Mouse (Mus musculus) layer of hippocampus, adult 8-10 months (tissue): ENCODE results near the gene Cilp2. TPM values are rescaled to one million over a fixed set of nuclear protein-coding genes. Genes with fewer than 3 reads are reported as not detected.

Source experiments
- DNase-seq, 2 experiments: peaks; one replicate each; pipeline ENCODE4 v3.0.0; 2022; ENCODE audit warnings: low spot score in 2 of 2
- total RNA-seq, 4 experiments: library from RNA; stranded (reverse); gene quantifications; 2 replicates each; pipeline ENCODE4 v1.2.4; 2022

Gene Cilp2
- total RNA-seq, 4 experiments from 2014 or later = 0.57 to 0.62 (median 0.59) TPM

DNA sequence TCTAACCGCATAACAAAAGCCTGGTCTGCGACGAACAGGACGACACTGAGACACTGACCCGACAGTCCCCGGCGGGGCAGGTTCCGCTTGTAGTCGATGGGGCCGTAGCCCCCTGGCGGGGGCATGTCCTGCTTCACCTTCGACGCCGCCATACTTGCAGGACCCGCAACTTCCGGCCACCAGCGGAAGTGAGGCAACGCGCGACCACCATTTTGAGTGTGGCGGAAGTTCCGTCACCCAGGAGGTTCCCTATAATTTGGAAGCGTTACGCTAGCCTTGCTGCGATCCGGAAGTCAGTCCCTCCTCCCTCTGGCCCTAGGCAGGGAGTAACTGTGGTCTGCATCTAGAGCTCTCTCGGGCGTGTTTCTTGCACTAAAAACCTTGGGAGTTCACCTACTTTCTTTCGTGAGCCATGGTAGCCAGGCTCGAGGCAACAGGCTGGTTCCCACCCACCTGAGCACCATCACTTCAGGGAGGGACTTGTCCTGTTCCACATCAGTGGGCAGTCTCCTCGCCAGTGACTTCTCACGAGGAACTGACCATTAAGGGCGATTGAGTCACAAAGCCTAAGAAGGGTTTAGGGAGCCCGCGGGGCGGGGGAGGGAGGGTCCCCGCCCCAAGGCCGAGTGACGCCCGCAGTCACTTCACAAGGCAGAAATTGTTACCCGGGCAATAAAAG is 14.1 kb upstream of the Cilp2 start:
- DNase-seq = peak; percentile 94 to 98

DNA sequence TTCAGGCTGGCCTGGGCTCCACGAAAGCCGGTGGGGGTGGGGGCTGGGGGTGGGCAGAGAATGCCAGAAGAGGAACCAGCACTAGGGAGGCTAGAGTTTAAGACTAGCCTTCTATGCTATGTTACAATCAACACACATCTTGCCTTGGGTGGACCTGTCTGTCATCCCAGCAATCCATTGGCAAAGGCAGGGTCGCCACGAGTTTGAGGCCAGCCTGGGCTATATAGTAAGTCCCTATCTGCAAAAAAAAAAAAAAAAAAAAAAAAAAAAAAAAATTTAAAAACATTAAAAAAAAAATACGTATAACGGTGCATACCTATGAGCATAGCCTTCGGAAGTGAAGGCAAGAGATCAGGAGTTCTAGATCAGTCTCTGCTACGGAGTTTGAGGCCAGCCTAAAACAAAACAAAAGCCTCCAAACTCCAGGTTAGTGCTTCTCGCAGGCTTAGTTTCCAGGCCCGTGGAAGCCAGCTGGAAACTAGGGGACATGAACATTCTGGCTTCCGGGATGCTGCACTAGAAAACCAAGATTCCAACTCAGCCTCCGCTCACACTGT is 13.5 kb upstream of the Cilp2 start:
- DNase-seq = no peak

DNA sequence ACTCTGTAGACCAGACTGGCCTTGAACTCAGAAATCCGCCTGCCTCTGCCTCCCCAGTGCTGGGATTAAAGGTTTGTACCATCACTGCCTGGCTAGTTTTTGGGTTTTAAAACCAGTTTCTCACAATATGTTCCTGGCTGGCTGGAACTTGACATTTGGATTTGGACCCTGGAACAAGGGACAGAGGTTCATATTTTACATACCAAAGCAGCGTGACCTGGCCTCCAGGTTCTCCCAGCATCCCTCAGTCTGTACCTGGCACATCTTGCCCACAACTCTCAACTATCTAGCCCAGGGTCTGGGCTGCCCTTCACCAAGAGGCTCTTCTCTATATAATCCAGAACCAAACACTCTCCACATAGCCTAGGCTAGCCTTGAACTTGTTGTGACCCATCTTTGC is 12.4 kb upstream of the Cilp2 start:
- DNase-seq = no peak

DNA sequence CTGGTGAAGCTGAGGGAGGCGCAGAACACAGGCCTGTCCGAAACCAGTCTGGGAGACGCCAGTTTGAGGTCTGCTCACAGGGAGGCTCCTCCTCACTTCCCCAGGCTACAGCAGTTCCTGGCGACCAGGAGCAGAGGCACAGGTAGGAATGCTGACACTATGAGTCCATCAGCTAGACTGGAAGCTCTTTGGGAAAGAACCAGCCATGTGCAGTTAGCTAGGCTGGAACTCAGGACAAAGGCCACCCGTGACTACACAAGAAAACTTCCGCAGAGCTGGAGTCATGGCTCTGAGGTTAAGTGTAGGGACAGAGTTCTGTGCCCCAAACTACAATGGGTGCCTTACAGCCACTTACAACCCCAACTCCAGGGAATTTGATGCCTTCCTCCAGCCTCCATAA is 10.4 kb upstream of the Cilp2 start:
- no peak for DNase-seq

DNA sequence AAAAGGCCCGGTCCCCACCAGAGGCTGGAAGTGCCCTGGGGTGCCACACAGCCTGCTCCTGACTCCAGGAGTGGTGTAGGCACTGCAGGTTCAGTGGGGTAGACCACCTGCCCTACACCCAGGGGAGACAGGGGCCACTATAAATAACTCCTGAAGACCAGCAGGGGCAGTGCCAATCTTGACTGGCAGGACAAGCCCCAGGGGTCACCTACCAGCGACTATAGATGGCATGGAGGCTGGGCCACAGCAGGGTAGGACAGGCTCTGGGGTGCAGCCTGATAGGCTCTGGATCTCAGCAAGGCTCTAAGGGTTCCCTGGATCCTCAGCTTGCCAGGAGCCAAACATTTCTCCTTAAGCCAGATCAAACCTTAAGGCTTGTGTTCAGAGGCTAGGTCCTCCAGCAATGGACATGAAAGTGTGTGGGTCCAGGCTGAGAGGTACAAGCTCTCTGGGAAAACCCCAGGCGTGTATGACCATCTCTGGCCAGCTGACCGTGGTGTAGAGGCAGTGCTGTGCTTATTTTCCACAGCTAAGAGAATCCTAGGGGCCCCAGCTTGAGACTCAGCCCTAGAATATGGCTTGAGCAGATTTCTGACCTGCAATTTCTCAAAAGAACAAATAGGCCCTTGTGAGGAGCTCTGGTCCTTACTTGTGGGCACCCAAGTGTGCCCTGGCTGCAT is 8.4 kb upstream of the Cilp2 start:
- DNase-seq = no peak

DNA sequence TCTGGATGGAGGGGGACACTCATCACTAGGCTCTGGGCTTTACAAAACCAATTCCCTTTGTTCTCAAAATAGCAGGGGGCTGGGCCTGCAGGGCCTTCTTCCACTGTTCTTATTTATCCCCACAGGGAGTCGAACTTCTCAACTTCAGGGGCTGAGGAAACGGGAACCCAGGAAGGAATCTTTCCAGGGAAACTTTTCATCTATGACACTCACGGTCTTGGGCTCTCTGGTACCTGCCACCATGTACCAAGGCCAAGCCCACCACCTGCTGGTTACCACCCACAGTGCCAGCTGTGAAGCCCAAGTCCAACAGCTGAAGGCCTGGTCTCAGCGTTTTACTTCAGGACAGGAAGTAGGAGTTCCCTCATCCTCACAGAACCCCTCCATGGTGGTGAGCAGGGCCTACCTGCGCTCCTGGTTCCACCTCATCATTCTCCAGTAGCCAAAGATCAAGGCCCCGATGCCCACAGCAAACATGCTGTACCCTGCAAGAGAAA is 7.4 kb upstream of the Cilp2 start:
- DNase-seq = no peak

DNA sequence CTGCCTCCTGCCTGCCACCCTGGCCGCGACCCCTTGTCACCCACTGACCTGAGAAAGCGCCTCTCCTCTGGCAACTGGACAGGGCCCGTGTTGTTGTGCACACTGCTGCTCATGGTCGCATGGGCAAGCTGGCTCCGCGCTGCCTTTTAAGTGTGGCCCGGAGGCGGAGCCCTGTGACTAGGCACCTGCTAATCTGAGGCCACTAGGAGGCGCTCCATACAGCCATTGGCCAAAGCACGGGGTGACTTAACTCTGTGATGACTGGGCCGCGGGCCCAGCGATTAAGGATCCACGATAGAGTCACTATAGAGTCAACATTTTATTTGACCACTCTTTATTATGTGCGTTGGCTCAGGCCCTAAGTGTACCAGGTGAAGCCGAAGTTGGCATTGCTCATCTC is 6.4 kb upstream of the Cilp2 start:
- DNase-seq = peak in 1 of 2 experiments; percentile 62

DNA sequence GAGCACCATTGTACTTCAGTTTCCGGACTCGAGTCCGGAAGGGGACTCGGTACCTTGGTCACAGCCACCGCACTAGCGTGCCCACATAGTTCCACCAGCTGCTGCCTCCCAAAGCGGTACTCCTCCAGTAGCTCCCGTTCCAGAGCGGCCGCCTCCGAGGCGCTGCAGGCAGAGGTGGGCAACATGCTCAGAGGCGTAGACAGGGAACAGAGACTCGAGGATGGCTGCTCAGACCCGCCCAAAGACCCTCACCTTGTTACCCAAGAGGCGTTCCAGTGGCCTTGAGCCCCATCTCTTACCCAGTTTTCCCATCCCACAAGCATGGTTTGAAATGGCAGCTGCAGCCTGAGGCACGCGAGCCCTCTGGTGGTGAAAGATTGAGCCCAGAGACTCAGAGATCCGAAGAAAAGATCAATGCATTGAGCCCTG is 3.3 kb upstream of the Cilp2 start:
- DNase-seq = peak; percentile 45 to 70

DNA sequence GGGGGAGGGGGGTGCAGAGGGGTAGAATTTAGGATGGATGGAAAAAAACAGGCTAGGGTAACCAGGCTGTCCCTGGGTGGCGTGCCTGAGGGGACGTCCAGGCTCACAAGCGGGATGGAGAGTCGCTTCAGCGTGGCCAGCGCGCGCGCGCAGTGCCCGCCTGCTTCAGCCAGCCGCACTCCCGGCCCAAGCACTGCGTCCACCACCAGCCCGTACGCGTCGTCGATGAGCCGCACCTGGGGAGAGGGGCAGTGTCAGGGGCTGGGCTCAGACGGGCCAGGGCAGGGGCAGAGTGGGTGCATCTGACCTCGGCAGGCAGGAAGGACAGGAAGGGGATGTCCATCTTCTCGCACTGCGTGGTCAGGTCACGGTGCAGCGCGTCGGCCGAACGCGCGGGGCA is 1.4 kb upstream of the Cilp2 start:
- DNase-seq = no peak

DNA sequence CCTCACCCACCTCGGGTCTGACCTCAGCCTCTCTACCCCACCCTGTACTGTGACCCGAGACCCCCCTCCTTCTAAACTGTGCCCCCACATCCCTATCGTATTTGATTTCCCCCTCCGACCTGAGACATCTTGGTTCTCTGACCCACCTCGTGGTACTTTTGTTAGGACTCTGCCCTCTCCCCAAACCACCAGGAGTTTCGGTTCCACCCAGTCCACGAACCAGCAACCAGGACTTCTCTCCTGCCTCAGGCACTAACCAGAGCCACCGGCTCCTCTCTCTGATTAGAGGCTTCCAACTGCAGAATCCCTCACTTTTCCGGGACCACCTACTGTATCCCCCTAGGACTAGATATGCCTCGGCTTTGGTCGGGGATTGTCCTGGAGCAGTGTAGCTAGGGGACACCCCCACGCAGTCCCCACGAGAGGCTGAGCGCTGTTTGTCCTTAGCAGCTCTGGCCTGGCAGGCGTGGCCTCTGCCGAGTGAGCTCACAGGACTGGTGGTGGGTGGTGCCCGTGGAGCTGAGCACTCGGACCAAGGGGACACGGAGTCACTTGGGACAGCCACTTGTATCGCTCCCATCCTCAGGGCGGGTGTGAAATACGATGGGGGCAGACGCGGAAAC is 868 bp upstream of the Cilp2 start:
- DNase-seq = no peak

DNA sequence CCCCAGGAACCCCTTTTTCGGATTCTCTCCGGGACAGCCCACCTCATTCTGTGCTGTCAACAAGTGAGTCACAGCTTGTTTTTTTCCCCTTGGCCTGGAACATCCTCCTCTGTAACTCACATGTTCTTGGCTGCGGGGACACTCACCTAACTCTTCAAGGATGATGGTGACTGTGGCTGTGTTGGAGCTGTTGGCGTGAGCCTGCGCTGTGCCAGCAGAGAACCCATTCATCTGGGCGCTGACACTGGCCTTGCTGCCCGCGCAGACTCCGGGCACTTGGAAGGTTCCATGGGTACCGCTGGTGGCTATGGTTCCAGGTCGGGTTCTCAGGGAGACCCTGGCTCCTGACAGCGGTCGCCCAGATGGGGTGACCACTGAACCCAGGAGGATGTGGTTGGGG is 3.3 kb downstream of the Cilp2 start:
- DNase-seq = no peak

DNA sequence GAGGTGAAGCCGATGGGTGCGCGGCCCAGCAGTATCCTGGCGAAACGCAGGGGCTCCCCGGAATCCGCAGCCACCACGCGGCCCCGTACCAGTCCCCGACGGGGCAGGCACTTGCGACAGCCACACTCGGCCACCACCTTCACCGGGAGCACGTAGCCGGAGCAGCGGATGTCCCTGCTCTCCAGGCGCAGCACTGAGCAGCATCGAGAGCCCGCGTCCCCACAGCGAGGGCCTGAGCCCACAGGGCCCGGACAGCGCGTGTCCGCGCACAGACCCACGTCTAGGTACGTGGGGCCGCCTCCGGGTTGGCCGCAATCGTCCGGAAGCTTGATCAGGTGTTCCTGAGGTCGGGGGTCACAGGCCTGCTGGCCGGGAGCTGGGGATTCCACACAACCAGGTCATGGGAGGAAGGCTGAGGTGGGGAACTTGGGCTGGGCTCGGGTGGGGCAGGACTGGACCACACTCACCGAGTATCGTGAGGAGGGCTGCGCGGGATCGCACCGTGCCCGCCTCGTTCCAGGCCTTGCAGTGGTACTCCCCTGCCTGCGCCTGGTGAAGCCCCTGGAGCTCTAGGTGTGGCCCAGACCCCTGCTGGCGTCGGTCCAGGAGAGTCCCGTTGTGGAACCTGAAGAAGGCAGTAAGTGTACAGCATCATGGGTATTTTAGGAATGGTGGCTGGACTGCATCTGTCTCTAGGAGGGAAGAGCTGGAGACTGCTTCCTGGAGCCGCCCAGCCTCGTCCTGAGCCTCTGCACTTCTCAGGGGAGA is 4.5 kb downstream of the Cilp2 start:
- DNase-seq = no peak

DNA sequence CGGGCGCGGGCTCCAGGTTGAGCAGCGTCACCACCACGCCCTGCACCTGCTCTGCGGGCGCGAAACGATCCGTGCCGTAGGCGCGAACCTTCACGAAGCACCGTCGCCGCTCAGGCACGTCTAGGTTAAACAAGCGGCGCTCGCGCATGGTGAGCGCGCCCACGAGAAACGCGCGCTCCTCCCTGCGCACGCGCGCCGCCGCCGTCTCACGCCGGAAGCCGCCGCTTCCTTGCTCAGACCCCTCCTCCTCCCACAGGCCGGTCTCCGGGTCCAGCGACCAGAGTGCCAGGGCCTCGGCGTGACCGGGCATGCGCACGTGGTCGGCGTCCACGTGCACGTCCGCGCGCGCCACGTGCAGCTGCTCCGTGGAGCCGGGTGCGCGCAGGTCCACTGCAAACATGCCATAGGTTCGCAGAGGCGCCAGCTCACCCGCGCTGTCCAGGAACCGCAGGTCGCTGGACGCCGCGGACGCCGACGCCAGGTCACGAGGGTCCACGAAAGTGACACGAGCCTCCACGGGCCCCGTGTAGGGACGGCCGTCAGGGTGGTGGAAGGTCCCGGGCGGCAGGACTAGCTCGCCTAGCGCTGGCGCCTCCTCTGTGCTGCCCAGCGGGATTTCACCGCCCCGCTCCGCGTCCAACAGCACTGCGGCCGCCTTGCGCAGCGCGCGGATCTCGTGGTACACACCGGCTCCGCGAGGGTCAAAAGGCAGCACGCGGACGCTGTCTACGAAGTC is 5.3 kb downstream of the Cilp2 start:
- DNase-seq = no peak

DNA sequence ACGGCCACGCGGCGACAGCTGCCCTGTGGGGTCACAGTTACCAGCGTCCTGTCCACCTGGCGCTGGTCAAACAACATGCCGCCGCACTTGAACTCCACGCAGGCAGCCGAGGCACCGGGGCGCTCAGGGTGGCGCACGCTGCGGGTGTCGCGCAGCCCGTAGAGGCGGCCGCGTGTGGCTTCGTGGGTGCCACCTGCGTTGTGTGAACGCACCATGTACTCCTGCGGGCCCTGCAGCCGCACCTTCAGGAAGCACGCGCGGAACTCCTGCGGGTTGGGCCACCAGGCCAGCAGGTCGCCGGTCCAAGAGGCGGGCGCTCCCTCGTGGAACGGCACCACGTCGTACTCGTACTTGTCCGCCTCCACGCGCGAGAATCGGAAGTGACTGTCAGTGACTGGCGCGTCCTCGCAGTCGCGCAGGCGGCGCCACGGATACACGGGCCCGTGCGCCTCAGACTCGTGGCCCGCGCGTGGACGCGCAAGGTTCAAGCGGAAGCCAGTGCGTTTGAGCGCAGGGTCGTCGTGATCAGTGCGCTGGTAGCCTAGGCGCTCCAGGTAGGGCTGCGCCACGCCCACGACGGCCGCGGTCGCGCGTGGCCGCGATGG is 6.1 kb downstream of the Cilp2 start:
- DNase-seq = no peak

DNA sequence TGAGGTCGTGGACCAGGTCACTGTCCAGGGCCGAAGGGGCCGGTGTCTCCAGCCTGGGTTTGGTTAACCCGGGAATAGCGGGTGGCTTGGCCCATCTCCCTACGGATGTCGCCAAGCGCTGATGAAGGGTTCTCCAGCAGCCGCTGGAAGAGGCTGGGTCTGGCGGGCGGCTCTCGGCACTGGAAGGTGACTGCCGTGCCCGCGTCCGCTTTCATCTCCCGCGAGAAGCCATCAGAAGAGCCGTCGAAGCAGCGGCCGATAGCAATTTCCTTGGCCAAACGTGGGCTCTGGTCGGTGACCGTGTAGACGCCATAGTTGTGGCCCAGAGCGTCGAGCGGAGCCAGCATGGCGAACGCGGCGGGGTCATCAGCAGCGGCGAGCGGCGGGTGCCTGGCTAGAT is 6.6 kb downstream of the Cilp2 start:
- no peak for DNase-seq

DNA sequence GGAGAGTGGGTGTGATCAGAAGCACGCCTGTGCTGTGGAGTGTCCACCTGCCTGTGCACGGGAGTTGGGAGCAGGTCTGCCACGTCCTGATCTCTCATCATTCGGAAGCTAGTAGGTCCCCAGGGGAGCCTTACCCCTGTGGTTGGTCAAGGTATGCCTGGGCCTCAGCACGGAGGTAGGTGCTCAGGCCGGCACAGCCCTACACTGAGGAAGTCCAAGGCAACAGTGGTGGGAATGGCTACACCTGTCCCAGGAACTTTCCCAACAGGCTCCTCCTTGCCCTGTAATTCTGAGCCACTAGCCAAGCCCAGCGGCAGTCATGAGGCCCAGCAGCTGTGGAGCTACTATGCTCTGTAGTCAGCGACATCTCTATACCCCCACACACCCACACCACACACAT is 7.8 kb downstream of the Cilp2 start:
- DNase-seq = no peak

DNA sequence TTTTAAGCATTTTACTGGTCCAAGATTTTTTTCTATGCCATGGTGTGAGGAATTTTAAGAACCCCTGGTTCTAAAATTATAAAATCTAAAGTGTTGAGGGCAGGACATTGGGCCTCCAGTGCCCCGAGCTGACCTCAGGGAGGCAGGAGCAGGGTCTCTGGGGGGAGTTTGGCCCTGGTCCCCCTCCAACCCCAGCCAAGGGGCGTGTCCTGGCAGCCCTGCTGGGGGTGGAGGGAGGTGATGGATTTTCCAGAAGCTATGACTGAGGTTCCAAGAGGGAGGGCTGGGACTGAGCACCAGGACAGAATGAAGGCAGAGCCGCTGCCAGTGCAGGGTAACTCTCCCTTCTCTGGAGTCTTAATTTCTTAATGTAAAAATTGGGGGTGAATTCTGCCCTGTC is 9.5 kb downstream of the Cilp2 start:
- DNase-seq = no peak

DNA sequence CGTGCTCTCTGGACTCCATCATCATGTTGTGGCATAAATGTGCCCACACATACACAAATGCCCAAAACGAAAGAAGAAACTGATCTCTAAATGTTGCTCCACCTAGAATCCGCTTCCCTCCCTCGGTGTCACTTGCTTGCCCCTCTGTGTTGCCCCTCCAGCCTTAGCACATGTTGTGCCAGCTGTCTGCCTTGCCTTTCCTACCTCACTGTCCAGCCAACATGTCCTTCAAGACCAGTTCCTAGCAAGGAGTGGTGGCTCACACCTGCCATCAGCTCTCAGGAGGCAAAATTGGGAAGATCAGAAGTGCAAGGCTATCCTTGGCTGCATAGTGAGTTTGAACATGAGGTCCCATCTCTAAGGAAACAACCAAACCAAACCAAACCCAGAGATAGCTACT is 10.1 kb downstream of the Cilp2 start:
- no peak for DNase-seq

DNA sequence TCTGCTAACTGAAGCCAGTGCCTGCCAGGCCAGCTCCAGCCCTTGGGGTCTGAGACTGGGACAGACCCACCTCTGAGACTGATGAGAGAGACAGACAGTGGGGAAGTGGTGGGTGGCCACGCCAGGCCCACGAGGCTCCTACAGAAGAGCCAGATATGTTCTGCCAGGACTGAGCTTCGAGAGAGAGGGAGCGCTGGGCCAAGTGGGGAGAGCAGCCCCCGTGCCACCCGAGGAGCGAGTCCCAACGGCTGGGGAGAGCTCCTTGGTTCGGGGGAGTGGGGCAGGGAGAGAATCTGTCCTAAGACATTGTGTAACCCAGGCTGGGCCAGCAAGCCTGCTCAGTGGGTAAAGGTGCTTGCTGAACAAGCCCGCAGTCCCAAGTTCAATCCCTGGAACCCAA is 10.5 kb downstream of the Cilp2 start:
- DNase-seq = no peak

DNA sequence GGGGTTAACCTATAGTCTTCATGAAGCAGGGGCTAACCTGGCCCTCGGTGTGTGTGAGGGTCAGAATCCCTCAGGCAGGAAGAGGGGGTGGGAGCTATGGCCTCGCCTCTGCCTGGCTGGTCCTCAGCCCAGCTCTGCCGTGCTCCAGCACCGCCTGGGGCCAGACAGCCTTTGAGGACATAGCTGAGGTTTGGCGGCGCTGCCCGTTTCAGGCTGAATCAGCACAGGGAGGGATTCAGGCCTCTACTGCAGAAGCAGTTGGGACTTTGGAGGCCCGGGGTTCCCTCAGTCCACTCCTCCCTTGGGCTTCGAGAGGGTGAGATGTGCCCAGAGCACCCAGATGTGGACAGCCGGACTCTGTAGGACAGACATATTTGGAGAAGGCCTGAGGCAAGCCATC is 11.4 kb downstream of the Cilp2 start:
- DNase-seq = no peak

DNA sequence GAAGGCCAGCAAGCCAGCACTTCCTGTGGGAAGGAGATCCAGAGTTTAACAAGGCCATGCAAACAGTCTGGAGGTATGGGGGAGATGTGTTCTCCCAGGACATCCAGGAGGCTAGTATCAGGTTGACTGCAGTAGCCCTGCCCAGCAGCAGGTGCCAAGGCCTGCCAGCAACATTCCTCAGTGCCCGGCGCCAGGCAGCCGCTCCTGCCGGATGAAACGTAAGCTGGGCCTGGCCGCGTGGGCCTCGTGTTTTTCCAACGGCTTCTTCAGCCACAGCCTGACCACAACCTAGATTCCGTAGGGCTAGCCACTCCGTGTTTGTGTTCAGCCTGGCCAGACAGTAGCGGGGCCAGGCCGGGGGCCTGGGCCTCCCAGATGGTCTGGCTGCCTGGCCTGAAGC is 12.8 kb downstream of the Cilp2 start:
- DNase-seq = no peak
